In the genomic region with DNA sequence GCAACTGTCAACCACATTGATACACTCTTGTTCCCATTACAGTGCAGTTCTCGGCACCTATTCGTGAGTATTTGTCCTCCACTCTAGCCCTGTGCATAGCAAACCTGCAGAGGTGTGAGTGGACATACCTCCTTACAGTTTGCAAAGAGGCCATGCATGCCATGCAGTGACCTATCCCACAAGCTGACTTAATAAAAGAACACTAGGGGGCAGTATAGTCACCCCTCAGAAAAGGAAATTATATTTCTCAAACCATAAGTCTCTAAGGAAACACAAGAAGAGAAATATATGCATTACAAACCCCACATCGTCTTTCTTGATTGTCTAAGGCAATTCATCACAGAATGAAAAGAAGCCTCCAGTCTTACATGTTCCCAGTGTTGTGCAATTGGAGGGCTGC, we compare ENCODE assay signal across 8 mouse cellular contexts. TPM values are rescaled to one million over a fixed set of nuclear protein-coding genes. Genes with fewer than 3 reads are reported as not detected.
DNase-seq lines count a peak whose midpoint lies in the region; ATAC-seq and TF ChIP-seq lines count a peak whose summit lies in the region.

No protein-coding gene starts in this region.

- H3K9ac ChIP-seq in embryonic facial prominence, embryonic 11.5 days (replicated peaks; ENCODE audit: low read length): no peak overlapping the region
- H3K9ac ChIP-seq in liver, embryonic 14.5 days (replicated peaks): no peak overlapping the region

- H3K4me3 ChIP-seq in embryonic facial prominence, embryonic 11.5 days (ENCODE audit: low read depth, low read length): no peak overlapping the region
- no peak overlapping the region for H3K4me3 ChIP-seq in embryonic facial prominence, embryonic 10.5 days
- no peak overlapping the region for H3K4me3 ChIP-seq in liver, embryonic 14.5 days (ENCODE audit: insufficient read depth in 1 of 2, low read depth in 2 of 2, low read length in 2 of 2)

- 54% methylated on average over 3 of the region's 3 CpGs for WGBS in embryonic facial prominence, embryonic 11.5 days
- 59% methylated on average over 3 of the region's 3 CpGs for WGBS in embryonic facial prominence, embryonic 10.5 days
- 24% methylated on average over 3 of the region's 3 CpGs for WGBS in liver, embryonic 14.5 days (ENCODE audit: insufficient replicate concordance)

- peak; percentile 59 for TF ChIP-seq CTCF in liver, embryonic 14.5 days (IDR thresholded peaks at IDR 0.05; ENCODE audit: low read depth)

- H3K27ac ChIP-seq in embryonic facial prominence, embryonic 11.5 days (replicated peaks; ENCODE audit: low read depth, low read length): no peak overlapping the region
- no peak overlapping the region for H3K27ac ChIP-seq in embryonic facial prominence, embryonic 10.5 days (replicated peaks)
- H3K27ac ChIP-seq in liver, embryonic 14.5 days: no peak overlapping the region

- peak; percentile 54 for DNase-seq in embryonic facial prominence, embryonic 11.5 days (ENCODE audit: low spot score)
- no peak for DNase-seq in embryonic facial prominence, embryonic 10.5 days (ENCODE audit: low spot score)
- no peak for DNase-seq in liver, embryonic 14.5 days (ENCODE audit: low read depth in 3 of 3, low spot score in 3 of 3)
- DNase-seq in liver: no peak
- DNase-seq in brain, adult 2 months (ENCODE audit: low read depth, low spot score): peak; percentile 48
- DNase-seq in retina, adult 2 months (ENCODE audit: low read depth, low spot score): peak; percentile 22
- no peak for DNase-seq in urinary bladder, adult 18-20 months (ENCODE audit: low spot score in 2 of 2)
- no peak for DNase-seq in ovary, postnatal 14 days (ENCODE audit: low spot score)

- H3K4me1 ChIP-seq in embryonic facial prominence, embryonic 11.5 days (ENCODE audit: control insufficient read depth, insufficient read depth, low read length): no peaks in the 10 kb centered on the region
- no peaks in the 10 kb centered on the region for H3K4me1 ChIP-seq in embryonic facial prominence, embryonic 10.5 days
- H3K4me1 ChIP-seq in liver, embryonic 14.5 days (replicated peaks; ENCODE audit: control insufficient read depth in 2 of 2, insufficient read depth in 2 of 2, low read length in 1 of 2): no peaks in the 10 kb centered on the region

- no peak for ATAC-seq in embryonic facial prominence, embryonic 11.5 days (replicated peaks; ENCODE audit: insufficient number of reproducible peaks, low FRiP score, low TSS enrichment, low read depth)
- ATAC-seq in liver, embryonic 14.5 days (ENCODE audit: insufficient read depth): no peak

- no peak for TF ChIP-seq EP300 in liver, embryonic 14.5 days (IDR thresholded peaks at IDR 0.05; ENCODE audit: low read depth)

- no peak overlapping the region for H3K4me2 ChIP-seq in embryonic facial prominence, embryonic 11.5 days (ENCODE audit: low read depth, low read length)
- H3K4me2 ChIP-seq in liver, embryonic 14.5 days (ENCODE audit: low read depth): no peak overlapping the region

- no peaks in the 10 kb centered on the region for H3K27me3 ChIP-seq in embryonic facial prominence, embryonic 11.5 days (ENCODE audit: control insufficient read depth, insufficient read depth, low read length)
- H3K27me3 ChIP-seq in embryonic facial prominence, embryonic 10.5 days (replicated peaks; ENCODE audit: low read depth, poor library complexity, severe bottlenecking): no peaks in the 10 kb centered on the region
- H3K27me3 ChIP-seq in liver, embryonic 14.5 days (ENCODE audit: control insufficient read depth, insufficient read depth, low read length): no peaks in the 10 kb centered on the region

- no peaks in the 10 kb centered on the region for H3K36me3 ChIP-seq in embryonic facial prominence, embryonic 11.5 days (replicated peaks; ENCODE audit: control insufficient read depth, insufficient read depth, low read depth, low read length)
- no peaks in the 10 kb centered on the region for H3K36me3 ChIP-seq in embryonic facial prominence, embryonic 10.5 days (replicated peaks)
- H3K36me3 ChIP-seq in liver, embryonic 14.5 days (replicated peaks; ENCODE audit: control insufficient read depth, insufficient read depth, low read depth): no peaks in the 10 kb centered on the region

- H3K9me3 ChIP-seq in embryonic facial prominence, embryonic 11.5 days (replicated peaks; ENCODE audit: control insufficient read depth, low read length): no peaks in the 10 kb centered on the region
- no peaks in the 10 kb centered on the region for H3K9me3 ChIP-seq in embryonic facial prominence, embryonic 10.5 days
- H3K9me3 ChIP-seq in liver, embryonic 14.5 days (ENCODE audit: control insufficient read depth, low read length): no peaks in the 10 kb centered on the region

RNA-seq across cellular contexts. Expression of gene Btnl4, which starts 37.3 kb away (rescaled TPM):
- not detected in 2 replicates for polyA plus RNA-seq in embryonic facial prominence, embryonic 11.5 days (2014; fragmentation: Nextera tagmentation; extraction: Ambion mirVana)
- polyA plus RNA-seq in embryonic facial prominence, embryonic 10.5 days (2016; fragmentation: Nextera tagmentation; extraction: Ambion mirVana): not detected in 2 replicates
- polyA plus RNA-seq in liver, embryonic 14.5 days (2012; rRNA removed): not detected in 2 replicates
- not detected in 2 replicates for polyA plus RNA-seq in liver, embryonic 14.5 days (2014; fragmentation: Nextera tagmentation; extraction: Ambion mirVana)

RNA-seq across cellular contexts. Expression of gene BC051142, which starts 41.2 kb away (rescaled TPM):
- polyA plus RNA-seq in embryonic facial prominence, embryonic 11.5 days (2014; fragmentation: Nextera tagmentation; extraction: Ambion mirVana): 0.39 and 0.72 TPM in 2 replicates
- 0.88 and 1.4 TPM in 2 replicates for polyA plus RNA-seq in embryonic facial prominence, embryonic 10.5 days (2016; fragmentation: Nextera tagmentation; extraction: Ambion mirVana)
- polyA plus RNA-seq in liver, embryonic 14.5 days (2012; rRNA removed): 0.03 and 0.17 TPM in 2 replicates
- 0.08 and 0.66 TPM in 2 replicates for polyA plus RNA-seq in liver, embryonic 14.5 days (2014; fragmentation: Nextera tagmentation; extraction: Ambion mirVana)

Comparison
In these comparisons a context has a peak if more than half of its experiments do, and no peak if none do; other contexts are left out.
1. DNase-seq: peak in embryonic facial prominence, embryonic 11.5 days (single experiment), brain, adult 2 months (single experiment) and retina, adult 2 months (single experiment); none in embryonic facial prominence, embryonic 10.5 days (single experiment), liver, embryonic 14.5 days (0 of 3), liver (single experiment), urinary bladder, adult 18-20 months (0 of 2) and ovary, postnatal 14 days (single experiment).